Mouse (Mus musculus) brain, embryonic 14.5 days (tissue): ENCODE data around the gene Ephb3. TPM values are rescaled to one million over a fixed set of nuclear protein-coding genes. Genes with fewer than 3 reads are reported as not detected.

Experiments
- DNase-seq: peaks from one replicate; pipeline ENCODE4 v3.0.0-alpha.2; 2011; ENCODE audit warnings: low read depth
- CTCF ChIP-seq: fragments of 200-500 bp; IDR thresholded peaks from 2 replicates; pipeline ENCODE4 v1.5.1; 2012; ENCODE audit warnings: inconsistent platforms, mild to moderate bottlenecking, moderate library complexity, borderline replicate concordance; ENCODE audit not compliant: insufficient read depth, insufficient read length; ENCODE audit errors: extremely low read depth
- POLR2A ChIP-seq: fragments of 200-500 bp; IDR thresholded peaks from 2 replicates; pipeline ENCODE4 v1.6.1; 2012; ENCODE audit warnings: mild to moderate bottlenecking, inconsistent platforms, borderline replicate concordance; ENCODE audit not compliant: poor library complexity, insufficient read depth, insufficient read length, severe bottlenecking; ENCODE audit errors: extremely low read depth
- polyA plus RNA-seq: library from polyadenylated mRNA; depleted of rRNA; stranded (reverse); fragments of >200 nt; gene quantifications from 2 replicates; pipeline ENCODE4 v1.2.3, GENCODE M21; 2012

Gene Ephb3
- polyA plus RNA-seq, 1 experiment, result 24.8 TPM

DNA sequence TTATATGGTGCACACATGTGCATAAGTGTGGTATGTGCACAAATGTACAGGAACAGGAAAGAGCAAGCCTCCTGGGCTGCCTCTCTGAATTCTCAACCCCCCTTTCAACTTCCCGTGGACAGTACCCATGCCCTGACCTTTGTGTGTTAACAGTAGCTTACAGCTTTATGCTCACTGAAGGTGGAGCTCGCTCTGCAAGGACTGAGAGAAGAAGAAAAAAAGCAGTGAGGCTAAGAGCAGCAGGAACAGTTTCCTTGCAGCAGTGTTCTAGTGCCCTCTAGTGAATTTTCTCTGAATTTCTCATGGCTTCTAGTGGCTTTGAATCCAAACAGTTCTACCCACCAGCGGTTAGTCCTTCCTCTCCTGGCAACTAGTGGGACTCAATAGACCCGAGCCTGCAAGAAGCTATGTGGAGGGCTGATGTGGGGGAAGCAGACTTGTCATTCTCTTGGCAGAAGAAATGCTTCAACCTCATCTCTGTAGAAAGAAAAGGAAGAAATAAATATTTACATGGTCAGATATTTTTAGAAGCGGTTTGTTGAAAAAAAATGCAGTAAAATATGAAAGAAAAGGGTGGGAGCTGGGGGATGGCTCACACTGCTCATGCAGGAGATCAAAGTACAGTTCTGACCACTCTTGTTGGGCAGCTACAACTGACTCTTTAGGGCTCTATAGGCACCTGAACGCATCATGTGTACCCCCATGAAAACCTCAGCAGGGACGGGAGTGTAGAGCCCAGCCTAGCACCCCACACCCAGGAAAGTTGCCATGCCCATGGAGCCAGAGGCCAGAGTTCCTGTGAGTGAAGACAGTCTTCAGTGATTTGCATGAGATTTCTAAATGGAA is 11.8 kb upstream of the Ephb3 start:
- TF ChIP-seq POLR2A, result no peak
- TF ChIP-seq CTCF, result peak; percentile 79
- peak; percentile 91 for DNase-seq

DNA sequence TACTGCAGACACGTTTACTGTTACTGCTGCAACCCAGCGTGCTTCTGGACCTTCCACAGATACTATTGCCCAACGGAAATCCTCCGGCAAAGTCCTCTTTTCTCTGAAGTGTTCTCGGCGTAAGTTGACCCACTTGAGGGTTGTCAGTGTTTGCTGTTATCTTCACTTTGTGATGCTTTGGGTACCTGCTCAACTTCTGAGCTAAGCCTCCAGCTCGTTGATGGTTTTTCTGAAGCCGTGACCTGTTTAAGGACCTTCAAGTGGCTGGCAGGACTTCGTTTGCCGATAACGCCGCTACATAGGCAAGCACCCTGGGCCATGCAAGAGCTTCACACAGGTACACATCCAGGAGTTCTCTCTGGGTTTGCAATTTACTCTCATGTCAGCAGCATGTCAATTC is 10.4 kb upstream of the Ephb3 start:
- TF ChIP-seq CTCF (no peak), POLR2A (no peak)
- no peak for DNase-seq

DNA sequence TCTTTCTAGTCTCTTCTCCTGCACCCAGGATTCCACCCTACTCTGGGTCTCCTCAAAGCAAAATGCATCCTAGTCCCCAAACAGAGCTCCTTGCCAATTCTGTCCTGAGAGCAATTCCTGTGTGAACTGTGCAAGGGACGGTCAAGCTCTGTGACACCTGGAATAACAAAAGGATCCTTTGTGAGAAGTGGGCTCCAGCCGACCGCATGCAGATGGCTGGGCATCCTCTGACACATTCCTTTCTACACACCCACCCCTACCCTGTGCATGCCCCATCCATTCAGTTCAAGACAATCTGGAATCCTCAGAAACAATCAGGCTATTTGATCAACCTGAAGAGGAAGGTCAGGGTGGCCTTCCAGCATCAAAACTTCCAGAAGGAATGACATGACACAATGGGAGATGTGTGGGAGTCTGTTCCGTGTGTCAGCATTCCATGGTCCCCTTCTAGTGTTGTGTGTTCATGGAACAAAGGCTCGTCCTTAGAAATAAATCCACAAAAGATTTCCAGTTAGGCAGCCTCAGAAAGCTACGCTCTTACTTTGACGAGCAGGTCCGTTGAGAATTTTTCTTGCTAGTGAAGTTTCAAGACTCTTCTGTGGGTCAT is 9.2 kb upstream of the Ephb3 start:
- no peak for DNase-seq
- TF ChIP-seq CTCF (no peak), POLR2A (no peak)

DNA sequence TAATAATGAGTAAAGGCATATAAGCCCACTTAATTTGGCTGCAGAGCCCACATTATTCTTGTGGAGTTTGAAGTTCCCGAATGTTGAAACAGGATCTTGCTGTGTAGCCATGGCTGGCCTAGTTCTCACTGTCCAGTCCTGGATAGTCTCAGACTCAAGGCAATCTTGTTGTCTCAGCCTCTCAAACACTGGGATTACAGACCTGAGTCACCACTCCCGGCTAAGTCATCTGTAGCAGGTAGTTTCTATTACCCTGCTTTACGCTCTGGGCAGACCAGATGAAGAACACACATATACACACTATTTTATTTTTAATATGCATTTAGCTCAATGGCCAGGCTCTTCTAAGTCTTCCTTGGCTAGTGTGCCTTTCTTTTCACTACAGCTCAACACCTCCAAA is 8.0 kb upstream of the Ephb3 start:
- TF ChIP-seq CTCF (no peak), POLR2A (no peak)
- DNase-seq, result no peak

DNA sequence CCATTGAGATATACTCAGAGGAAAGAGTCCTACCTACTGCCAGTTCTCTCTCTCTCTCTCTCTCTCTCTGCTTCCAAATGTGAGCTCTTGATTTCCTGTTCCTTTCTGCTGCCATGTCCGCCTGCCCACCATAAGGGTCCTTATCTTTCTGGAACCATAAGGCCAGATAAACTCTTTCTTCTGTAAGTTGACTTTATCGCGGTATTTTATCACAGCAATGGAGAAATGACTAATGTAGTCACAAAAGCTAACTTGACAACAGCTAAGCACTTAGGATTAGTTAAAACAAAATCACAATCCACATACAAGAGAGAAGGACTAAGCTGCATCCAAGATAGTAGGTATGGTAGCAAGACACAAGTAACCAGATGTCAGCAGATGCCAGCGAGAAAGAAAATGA is 7.0 kb upstream of the Ephb3 start:
- no peak for DNase-seq
- TF ChIP-seq POLR2A, result no peak
- no peak for TF ChIP-seq CTCF

DNA sequence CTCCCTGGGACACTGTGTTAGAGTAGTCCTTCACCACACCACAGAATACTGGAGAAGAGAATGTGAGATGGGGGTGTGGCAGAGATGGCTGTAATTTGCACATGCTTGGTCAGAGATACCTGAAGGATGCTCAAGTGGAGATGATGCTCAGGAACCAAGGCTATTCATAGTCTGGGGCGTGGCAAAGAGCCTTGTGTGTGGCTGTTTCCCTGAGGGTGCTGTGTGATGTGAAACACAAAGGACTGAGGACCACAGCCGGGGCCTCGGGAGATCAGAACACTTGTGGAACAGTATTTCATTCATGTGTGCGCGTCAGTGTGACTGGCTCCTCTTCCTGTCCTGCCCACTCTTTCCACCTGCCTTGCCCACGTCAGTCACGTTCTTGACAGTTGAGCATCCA is 6.5 kb upstream of the Ephb3 start:
- TF ChIP-seq POLR2A, result no peak
- TF ChIP-seq CTCF, result no peak
- no peak for DNase-seq

DNA sequence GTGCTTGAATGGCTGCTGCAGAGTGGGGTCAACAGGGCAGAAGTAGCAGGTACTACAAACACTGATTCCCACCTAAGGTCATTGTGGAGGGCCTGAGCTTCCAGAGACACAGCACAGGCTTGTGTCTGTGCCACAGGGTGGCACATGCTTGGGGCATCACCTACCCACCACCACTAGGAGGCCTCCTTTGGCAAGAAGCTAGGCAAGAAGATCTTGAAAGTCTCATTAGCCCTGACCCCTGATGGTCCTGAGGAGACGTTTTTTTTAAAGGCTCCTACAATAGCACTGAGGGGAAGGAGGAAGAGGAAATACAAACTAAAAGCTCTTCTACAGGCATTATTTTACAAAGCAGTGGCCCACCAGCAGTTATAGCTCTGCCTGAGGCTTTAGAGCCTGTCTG is 6.0 kb upstream of the Ephb3 start:
- DNase-seq, result no peak
- no peak for TF ChIP-seq POLR2A
- TF ChIP-seq CTCF, result peak; percentile 53; the same call in 1 of the 2 replicates

DNA sequence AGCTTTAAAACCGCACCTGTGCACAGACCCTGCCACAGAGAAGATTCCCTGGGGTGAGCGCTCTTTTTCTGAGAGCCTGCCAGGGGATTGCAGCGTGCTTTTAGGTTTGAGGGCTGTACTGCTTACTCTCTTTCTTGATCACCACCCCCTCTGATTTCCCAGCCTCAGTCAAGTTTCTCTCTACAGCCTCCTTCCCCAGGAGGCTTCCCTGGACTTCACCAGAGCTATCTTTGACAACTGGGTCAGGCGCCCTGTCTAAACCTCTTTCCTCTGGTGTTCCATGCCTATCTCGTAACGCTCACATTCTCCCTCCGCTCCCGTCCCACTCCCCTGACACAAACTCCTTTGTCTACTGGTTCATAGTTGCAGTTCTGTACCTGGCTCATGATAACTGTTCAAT is 5.1 kb upstream of the Ephb3 start:
- DNase-seq, result no peak
- TF ChIP-seq CTCF (no peak), POLR2A (no peak)

DNA sequence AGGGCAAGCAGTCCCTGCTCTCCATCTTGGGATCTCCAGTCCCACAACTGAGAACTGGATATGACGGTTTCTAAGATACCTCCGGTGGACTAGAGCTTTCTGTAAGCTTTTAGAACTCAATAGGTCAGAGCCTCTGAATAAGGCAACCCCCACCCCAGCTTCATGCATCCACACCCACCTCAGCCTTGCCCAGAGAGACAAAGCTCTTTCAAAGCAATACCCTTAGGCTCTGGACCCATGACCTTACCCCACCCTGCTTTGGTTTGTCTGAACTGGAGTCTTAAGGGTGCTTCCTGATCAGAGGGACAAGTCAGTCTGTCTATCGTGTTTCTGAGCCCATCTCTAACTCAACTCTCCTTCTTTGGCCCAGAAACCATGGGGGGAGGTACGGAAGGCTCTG is 1.8 kb upstream of the Ephb3 start:
- DNase-seq, result no peak
- TF ChIP-seq CTCF, result no peak
- TF ChIP-seq POLR2A, result no peak

DNA sequence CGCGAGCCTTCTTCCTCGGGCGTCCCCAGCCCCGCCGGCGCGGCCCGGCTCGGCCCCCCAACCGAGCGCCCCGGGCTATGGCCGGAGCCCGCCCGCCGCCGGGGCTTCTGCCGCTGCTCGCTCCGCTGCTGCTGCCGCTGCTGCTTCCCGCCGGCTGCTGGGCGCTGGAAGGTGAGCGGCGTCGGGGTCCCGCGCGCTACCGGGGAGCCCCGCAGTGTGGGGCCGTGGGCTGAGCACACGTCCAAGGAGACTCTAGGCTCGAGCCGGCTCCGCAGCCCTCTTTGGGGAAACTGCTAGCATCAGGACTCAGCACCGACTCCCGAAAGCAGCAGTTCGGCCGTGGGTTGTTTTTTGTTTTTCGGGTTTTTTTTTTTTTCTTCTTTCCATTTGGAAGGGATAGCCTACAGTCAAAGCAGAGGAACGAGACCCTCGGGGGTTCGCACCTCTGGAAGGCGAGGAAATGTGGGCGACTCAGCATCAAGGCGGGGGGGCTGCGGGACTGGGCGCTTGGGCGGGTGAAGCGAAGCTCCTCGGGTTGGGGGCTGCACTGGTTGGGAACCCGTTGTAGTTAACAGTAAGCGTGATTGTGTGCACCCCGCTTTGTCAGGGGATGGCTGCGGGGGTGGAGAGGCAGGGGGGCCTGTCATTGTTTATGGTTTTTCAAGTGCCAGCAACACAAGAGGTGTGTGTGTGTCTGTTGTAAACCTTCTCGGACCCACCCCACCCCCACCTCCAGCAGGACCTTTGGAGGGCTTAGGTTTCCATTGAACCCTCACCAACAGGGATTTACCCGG is 735 bp downstream of the Ephb3 start:
- TF ChIP-seq CTCF, result no peak
- TF ChIP-seq POLR2A, result no peak
- peak; percentile 50 for DNase-seq

DNA sequence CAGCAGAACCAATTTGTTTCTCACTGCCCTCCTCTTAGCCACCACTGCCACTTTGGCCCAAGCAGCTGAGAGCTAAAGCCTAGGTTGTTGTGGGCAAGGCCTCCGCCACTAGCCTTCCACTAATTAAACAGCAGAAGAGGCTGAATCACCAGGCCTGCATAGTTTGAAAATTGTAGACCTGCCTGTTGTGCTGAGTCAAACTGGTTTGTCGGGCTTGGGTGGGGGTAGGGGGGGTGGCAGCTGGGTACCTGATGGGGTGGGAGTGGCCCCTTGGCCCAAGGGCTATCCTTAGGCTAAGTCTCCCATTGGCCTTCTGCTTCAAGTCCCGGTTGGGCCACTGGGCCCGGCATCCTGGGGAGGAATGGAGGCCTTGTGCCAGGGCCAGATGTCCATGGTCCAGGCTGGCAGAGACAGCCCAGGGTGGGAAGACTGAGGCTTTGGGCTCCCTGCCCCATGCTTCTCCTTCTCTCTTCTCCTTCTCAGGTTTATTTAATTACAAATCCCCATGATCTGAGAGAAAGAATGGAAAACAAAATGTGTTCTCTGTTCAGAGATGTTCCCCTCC is 3.5 kb downstream of the Ephb3 start:
- TF ChIP-seq POLR2A, result no peak
- TF ChIP-seq CTCF, result no peak
- DNase-seq, result no peak
